Mouse (Mus musculus): Measurements from ENCODE around the gene Dis3l2. TPM values are rescaled to one million over a fixed set of nuclear protein-coding genes. Genes with fewer than 3 reads are reported as not detected.
A peak's percentile ranks its signal among the peaks of the same experiment; 100 is the strongest.

Dis3l2 gene
- 10 to 100 TPM; 23.0 to 26.2 TPM for total RNA-seq (2021)

GRCm38 (mm10) chr1:86703300-86703964 lies at the start of gene Dis3l2:
Gene Dis3l2 (plus strand): TSS chr1:86703808.
- DNase-seq = peak; percentile 88

- no peak for DNase-seq
Observed at GRCm38 (mm10) chr1:86657071-86657470, 46.5 kb upstream of the Dis3l2 start.

- DNase-seq = no peak
Observed at GRCm38 (mm10) chr1:86665091-86665490, 38.5 kb upstream of the Dis3l2 start.

GRCm38 (mm10) chr1:86669552-86670273 lies 33.9 kb upstream of the Dis3l2 start:
- DNase-seq = peak; percentile 49 to 53

- peak; percentile 78 to 82 for DNase-seq
Observed at GRCm38 (mm10) chr1:86670279-86671038, 33.1 kb upstream of the Dis3l2 start, which contains the start of gene Nppc. Gene Nppc (minus strand): TSS chr1:86670571.

GRCm38 (mm10) chr1:86674385-86674784 lies 29.2 kb upstream of the Dis3l2 start:
- DNase-seq = peak; percentile 27 to 36

- DNase-seq = no peak
Observed at GRCm38 (mm10) chr1:86675126-86675525, 28.5 kb upstream of the Dis3l2 start.

- no peak for DNase-seq
Observed at GRCm38 (mm10) chr1:86677624-86678023, 26.0 kb upstream of the Dis3l2 start.

- DNase-seq = no peak
Observed at GRCm38 (mm10) chr1:86678667-86679066, 24.9 kb upstream of the Dis3l2 start.

- DNase-seq = no peak
Observed at GRCm38 (mm10) chr1:86687236-86687635, 16.4 kb upstream of the Dis3l2 start.

GRCm38 (mm10) chr1:86691027-86691426 lies 12.6 kb upstream of the Dis3l2 start:
- no peak for DNase-seq

- DNase-seq = no peak
Observed at GRCm38 (mm10) chr1:86696948-86697347, 6.7 kb upstream of the Dis3l2 start.

- no peak for DNase-seq
Observed at GRCm38 (mm10) chr1:86698721-86699120, 4.9 kb upstream of the Dis3l2 start.

GRCm38 (mm10) chr1:86699346-86700136 lies 4.1 kb upstream of the Dis3l2 start:
- DNase-seq = no peak

- no peak for DNase-seq
Observed at GRCm38 (mm10) chr1:86700367-86700766, 3.2 kb upstream of the Dis3l2 start.

GRCm38 (mm10) chr1:86703965-86704326 lies 338 bp downstream of the Dis3l2 start:
- DNase-seq = no peak

- DNase-seq = peak in 1 of 2 experiments; percentile 24
Observed at GRCm38 (mm10) chr1:86705461-86705860, 1.9 kb downstream of the Dis3l2 start.

GRCm38 (mm10) chr1:86709546-86709945 lies 5.9 kb downstream of the Dis3l2 start:
- DNase-seq = no peak

GRCm38 (mm10) chr1:86712045-86712444 lies 8.4 kb downstream of the Dis3l2 start:
- no peak for DNase-seq

GRCm38 (mm10) chr1:86713054-86713453 lies 9.4 kb downstream of the Dis3l2 start:
- no peak for DNase-seq

- no peak for DNase-seq
Observed at GRCm38 (mm10) chr1:86718190-86718589, 14.6 kb downstream of the Dis3l2 start.

GRCm38 (mm10) chr1:86719391-86719790 lies 15.8 kb downstream of the Dis3l2 start:
- no peak for DNase-seq
